Mouse (Mus musculus) NIH3T3 (cell line): ENCODE data around the gene Gtf2ird1.

ENCODE experiments used
- DNase-seq: peaks from one replicate; pipeline ENCODE4 v3.0.0-alpha.2; 2012; ENCODE audit warnings: low read depth

The Gtf2ird1 gene

DNA sequence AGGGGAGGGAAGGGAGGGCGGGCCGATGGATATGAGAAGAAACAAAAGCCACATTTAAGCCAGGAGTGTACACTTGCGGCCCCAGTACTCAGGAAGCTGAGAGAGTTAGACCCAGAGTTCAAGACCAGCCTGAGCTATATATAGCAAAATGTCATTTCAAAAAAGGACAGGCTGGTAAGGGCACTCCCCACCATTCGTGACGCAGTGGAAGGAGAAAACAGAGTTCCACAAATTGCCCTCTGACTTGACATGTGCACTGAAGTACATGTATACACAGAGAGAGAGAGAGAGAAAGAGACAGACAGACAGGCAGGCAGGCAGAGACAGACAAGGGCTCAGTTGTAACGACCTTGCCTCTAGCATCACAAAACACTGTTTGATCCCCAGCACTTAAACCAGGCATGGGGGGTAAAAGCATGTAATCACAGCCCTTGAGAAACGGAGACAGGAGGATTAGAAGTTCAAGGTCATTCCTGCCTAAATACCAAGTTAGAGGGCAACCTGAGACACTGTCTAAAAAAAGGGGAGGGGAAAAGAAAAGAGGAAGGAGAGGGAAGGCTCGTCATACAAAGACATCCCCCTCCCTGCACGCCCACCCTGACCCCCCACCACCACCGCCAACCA, 11.2 kb downstream of the Gtf2ird1 start:
- no peak for DNase-seq

DNA sequence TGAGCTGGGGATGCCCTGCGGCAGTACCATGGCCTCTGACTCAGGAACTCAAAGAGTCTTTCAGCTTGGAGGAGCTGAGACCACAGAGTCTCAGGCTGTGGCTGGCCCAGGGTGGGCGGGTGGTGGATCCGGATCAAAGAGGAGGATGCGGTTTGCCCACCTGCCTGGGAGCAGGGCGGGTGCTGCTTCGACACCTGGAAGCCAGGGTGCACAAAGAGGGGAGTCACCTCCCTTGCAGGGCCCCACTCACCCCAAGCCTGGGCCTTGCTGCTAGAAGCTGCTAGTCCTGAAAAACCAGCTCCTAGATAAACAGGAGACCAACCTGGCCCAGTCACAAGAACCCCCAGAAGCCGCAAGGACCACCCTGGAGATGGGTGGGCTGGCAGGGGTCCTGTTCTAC, 12.0 kb downstream of the Gtf2ird1 start:
- no peak for DNase-seq

DNA sequence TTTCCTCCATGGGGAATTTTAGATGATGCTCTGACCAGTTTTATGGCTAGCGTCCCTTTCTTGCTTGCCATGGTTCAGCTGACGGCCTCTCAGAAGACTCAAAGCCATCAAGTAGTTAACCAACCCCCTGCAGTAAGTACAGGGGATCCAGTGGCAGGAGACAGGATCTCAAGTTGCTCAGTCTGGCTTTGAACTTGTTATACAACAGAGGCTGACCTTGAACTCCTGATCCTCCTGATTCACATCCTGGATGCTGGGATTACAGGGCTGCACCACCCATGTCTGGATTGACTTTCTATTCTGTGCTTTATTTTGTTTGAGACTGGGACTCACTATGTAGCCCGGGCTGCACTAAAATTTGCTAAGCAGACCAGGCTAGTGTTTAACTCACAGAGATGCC, 14.4 kb downstream of the Gtf2ird1 start:
- no peak for DNase-seq

DNA sequence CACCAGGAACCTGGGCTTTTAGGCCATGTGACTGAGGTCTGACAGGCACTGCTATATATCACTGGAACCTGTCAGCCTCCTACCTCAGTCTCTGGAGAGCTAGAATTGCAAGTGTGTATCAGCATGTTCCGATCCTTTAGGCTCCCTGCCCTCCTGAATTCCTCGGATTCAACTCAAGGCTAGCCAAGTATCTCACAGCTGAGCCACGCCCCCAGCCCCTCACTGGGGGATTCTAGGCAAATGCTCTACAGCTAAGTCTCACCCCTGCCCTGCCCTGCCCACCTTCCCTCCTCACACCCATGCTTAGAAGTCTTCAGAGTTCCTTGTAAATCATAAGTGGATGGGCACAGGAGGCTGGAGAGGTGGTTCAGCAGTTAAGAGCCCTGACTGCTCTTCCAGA, 15.4 kb downstream of the Gtf2ird1 start:
- DNase-seq: no peak

DNA sequence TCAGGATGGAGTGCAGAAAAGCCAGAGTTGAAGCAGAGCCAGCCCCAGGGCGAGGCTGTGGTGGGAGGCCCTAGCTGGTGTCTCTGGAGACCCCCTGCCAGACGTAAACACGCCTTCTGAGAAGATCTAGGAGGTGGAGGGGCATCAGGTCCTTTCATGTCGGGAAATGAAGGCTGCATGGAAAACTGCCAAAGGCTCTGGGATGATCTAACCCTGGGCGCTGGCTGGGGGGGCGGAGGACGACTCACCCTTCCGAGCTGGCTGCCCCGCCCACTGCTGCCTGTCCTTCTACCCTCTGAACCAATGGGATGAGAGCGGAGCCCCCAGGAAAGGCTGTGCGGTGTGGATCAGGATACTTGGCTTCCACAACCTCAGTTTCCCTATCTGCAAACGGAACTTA, 16.4 kb downstream of the Gtf2ird1 start:
- peak; percentile 83 for DNase-seq

DNA sequence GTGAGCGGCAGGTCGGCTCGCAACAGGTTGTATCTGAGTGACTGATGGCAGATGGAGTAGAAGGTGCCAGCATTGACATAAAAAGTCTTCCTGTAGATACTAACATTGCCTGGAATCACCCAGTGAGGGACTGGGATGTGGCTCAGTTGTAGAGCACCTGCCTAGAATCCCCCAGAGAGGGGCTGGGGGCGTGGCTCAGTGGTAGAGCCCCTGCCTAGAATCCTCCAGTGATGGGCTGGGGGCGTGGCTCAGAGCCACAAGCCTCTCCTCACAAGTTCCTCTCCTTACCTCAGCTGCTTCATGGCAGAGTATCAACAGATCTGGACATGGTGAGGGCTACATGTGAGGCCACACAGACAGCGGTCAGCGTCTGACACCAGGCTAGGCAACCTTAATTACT, 17.0 kb downstream of the Gtf2ird1 start:
- DNase-seq: no peak

DNA sequence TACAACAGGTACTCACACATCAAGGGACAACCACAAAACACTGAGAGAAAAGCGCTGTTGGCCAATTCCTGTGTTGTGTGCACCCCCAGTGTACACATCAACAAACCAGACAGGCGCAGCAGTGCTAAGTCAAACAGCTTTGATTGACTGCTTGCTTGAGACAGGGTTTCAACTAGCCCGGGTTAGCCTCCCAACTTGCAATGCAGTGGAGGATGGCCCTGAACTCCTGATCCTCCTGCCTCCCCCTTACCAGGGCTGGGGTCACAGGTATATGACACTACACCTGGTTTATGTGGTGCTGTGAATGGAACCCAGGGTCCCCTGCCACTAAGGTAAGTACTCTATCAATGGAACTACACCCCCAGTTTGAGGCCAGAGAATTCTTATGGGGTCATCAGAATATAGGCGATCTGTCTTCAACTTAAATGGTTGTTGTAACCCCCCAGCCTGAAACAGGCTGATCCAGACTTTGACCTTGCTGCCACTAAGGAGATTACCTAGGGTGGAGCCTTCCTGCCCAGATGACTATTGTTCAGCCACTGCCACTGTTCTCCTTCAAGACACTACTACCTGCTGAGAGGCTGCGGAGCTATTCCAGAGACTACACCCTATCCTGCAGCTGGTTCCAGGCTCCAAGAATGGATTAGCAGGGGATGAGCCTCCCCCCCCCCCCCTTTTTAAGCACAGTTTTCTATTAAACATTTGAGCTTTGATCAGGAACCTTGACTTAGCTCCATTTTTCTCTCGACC, 17.7 kb downstream of the Gtf2ird1 start:
- DNase-seq: no peak

DNA sequence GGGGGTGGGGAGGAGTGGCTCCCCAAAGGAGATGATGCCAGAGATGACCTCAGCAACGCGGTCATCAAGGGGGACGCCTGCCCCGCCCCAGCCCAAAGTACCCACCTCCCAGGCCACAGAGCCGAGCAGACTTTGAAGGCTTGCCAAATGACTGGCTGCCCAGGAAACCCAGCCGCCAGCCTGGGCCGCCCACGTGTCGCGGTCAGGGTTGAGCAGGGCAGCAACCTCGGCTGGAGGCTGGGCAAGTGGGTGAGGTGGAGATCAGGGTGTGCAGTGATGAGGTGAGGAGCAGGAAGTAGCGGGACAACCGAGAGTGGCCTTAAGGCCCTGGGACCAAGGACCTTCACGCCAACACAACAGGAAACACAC, 19.1 kb downstream of the Gtf2ird1 start:
- peak; percentile 23 for DNase-seq

DNA sequence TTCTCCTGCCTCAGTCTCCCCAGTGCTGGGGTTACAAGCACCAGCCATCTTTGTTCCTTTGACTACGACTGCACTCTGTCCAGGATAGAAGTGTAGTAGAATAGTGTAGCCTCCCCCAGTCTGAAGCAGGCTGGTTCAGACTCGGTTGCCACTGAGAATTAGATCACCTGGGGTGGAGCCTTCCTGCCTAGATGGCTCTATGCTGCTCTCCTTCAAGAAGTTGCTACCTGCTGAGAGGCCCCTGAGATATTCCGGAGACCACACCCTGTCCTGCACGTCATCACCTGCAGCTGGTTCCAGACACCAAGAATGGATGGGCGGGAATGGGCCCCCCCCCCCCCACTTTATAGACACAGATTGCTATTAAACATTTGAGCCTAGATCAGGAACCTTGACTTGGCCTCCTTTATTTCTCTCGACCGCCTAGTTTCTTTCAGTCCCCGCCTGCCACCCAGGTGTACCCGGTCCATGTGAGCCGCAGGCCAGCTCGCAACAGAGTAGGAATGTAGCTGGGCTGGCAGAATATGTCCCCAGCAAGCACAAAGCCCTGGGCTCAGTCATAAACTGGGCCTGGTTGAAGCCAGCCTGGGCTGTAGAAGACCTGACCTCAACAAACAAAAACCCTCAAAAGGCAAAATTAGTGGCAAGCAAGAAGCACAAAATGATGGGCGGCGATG, 19.6 kb downstream of the Gtf2ird1 start:
- no peak for DNase-seq

DNA sequence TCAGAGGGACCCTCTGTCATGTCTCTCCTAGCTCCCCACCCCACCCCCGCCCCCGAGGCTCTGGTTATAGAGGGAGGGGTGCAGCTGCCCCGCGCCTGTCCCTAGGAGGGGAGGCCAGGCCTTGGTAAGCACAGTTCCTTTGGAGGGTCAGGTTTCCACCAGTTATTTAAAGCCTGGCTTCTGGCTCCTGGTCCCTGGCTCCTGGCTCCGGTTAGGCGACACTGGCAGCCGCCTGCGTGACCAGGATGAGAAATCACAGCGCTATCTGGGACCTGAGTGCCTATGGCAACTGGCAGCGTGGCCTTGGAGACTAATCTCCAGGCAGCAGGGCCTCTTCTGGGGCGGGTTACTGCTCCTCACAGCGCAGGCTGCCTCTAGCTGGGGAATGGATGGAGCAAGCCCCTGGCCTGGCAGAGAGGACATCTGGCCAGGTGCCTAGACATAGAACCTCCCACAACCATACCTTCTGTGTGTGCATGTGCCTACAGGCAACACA, 20.6 kb downstream of the Gtf2ird1 start:
- peak; percentile 33 for DNase-seq

DNA sequence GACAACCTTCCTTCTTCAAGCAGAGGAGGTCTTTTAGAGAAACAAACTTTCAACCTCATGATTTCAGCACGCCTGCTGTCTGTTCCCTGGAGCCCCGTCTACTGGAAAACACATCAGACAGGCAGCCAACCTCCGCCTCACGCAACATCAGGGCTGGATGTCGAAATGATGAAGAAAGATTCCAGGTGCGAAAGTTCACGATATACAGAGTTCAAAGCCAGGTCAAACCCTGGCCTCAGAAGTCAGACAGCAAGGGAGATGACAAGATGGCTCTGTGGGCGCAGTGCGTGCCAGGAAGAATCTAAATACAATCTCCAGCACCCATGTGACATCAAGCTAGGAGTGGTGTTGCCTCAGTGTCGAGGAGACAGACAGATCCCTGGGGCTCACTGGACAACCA, 23.4 kb downstream of the Gtf2ird1 start:
- peak; percentile 65 for DNase-seq

DNA sequence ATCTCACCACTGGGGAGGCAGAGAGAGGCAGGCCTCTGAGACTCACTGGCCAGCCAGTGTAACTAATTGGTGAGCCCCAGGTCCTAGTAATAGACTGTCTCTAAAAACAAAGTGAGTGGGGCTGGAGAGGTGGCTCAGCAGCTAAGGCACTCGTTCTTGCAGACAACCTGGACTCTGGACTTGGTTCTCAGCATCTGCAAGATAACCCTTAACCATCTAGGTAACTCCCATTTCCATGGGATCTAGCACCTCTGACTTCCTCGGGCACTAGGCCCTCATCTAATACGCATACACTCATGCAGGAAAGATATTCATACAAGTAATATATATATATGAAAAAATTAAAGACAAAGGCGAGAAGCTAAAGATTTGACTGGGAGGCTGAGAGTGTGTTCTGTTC, 26.4 kb downstream of the Gtf2ird1 start:
- DNase-seq: no peak

DNA sequence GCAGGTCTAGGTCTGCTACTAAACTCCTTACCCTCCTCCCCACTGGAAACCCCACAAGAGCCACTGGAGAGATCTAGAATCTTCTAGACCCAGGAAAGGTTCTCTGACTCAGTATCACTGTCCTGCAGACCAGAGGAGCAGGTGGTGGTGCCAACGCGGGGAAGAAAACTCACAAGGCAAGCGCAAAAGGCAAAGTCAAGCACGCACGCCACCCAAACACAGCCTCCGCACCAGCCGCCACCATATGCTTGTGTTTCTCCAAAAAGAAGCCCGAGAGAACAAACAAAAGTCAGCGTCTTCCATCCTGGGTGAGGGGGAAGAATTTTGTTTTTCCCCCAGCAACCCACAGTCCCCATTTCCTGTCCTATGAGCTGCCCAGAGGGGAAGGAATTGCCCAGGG, 28.9 kb downstream of the Gtf2ird1 start:
- no peak for DNase-seq

DNA sequence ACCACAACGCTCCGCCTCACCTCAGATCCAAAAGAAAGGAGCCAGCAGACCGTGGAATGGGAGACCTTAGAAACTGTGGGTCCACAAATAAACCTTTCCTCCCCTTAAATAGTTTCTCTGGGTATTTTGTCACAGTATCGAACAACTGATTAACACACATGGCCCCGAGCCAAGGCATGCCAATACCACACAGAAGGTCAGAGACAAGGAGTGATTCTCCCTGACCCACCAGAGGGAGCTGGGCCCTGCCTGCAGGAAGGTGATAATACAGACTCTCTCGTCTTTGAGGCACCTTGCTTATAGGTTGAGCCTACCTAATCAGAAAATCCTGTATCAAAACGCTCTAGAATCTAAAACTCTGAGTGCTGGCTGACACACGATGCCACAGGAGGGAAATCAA, 30.9 kb downstream of the Gtf2ird1 start:
- no peak for DNase-seq

DNA sequence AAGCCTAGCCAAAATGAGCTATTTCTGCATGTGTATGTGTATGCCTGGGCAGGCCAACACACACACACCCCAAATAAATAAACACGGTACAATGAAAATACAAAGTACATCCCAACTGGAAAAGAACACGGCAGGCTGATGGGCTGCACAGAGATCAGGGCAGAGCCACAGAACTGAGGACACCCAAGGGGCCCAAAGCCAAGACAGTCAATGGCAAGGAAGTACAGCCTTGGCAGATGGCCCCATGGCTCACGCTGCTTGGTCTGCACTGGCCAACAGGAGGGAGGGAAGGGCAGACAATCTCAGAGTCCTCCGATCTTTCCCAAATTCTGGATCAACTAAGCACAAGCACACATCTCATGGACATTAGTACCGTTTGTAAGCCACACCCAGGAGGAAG, 32.6 kb downstream of the Gtf2ird1 start:
- DNase-seq: no peak

DNA sequence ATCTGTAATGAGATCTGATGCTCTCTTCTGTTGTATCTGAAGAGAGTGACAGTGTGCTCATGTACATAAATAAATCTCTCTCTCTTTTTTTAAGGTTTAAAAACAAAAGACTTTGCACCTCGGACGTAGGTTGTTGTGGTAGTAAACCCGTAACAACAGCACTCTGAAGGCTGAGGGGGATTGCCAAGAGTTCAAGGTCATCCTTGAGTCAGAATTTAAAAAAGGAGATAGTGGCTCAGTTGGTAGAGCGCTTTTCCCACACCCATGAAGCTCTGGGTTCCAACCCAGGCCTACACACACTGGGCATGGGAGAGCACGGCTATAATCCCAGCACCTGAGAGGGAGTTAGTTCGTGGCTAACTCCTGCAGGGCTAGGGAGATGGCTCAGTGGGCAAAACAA, 33.1 kb downstream of the Gtf2ird1 start:
- no peak for DNase-seq

DNA sequence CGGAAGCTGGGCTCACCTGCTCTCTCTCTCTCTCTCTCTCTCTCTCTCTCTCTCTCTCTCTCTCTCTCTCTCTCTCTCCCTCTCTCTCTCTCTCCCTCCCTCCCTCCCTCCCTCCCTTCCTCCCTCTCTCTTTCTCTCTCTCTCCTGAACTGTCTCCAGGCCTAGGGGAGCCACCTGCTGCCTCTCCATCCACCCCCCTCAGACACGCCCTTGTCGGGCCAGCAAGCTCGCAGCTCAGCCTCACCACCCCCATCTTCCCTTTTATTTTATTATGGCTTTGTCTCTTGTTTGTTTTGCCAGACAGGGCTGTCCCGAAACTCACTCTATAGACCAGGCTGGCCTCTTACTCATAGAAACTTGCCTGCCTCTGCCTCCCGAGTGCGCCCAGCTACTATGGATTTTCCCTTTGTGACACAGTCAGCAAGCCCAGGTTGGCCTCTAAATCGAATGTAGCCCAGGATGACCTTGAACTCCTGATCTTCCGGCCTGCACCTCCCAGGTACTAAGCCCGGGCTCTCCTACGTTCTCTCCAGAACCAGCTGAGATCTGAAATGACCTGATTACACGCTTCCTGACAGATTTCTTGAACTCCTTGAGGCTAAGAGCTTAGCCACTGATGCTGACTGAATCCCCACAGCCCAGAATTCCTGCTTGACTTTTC, 34.1 kb downstream of the Gtf2ird1 start:
- no peak for DNase-seq

DNA sequence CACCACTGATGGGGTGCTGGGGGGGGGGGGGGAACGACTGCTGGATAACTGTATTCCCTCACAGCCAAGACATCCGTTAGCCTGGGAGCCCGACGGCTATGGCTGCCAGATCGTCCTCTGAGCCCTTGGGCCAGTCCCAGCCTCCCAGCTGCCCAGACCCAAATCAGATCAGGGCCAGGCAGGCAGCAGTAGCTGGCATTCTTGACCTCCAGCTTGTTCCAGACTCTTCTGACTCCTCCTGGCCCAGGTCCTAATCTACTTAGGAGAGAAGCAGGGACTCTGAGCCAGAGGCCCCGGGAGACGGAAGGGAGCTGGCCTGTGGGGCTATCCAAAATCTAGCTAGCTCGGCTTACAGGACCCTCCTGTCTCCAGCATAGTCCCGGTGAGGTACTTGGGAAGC, 35.5 kb downstream of the Gtf2ird1 start:
- DNase-seq: peak; percentile 17

DNA sequence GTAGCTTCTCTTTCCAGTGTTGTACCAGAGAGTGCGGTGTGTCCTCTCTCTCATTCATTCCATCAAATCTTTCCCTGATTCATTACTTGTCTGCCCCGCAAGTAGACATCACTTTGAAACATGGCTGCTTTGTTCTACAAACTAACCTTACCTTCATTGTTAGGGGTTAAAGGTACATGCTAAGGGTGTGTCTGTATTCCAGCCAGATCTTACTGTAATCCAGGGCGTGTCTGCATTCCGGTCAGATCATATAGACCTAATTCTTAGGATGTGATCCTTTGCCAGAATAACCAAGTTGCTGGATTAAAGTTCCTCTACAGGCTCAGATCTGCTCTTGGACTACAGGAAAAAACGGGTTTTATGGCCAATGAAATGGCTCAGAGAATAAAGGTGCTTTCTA, 36.8 kb downstream of the Gtf2ird1 start:
- DNase-seq: no peak

DNA sequence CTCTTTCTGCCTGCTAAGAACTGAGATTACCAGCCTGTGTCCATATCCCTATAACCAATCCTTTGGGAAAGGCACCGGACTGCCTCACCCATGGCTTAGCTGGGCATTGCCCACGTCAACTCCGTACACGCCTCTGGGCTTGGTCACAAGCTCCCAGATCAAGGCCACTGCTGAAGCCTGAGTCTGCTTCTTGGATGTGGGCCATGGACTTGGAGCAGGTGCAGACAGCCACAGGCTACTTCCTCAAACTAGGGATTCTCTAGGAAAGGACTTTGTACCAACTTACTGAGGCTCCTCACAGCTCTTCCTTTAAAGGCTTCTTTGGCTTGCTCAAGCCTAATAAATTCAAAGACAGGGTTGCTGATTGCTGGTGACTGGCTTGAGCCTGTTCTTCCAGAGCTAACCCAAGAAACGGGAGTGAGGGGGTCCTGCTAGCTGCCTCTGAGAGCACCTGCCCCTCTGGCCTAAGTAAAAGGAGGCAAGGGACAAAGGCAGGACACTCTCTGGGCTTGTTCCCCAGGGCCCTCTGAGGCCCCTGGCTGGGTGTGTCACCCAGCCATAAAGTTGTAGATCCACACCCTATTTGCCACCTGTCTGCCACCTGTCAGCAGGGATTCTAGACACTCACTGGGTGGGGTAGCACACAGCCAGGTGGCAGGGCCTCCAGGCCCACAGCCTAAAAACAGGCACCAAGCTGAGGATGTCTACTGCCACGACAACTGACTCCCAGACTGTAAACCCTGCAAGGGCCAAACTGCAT, 38.0 kb downstream of the Gtf2ird1 start:
- no peak for DNase-seq

DNA sequence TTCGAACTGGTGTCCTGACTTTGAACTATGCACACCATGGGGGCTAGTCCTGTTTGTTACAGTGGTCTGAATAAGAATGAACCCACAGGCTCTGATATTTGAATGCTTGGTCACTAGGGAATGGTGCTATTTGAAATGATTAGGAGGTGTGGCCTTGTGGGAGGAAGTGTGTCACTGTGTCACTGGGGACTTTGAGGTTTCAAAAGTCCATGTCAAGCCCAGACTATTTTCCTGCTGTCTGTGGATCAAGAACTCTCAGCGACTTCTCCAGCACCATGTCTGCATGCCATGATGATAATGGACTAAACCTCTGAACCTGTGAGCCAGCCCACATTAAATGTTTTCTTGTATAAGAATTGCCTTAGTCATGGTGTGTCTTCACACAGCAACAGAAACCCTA, 44.2 kb downstream of the Gtf2ird1 start:
- DNase-seq: peak; percentile 19

DNA sequence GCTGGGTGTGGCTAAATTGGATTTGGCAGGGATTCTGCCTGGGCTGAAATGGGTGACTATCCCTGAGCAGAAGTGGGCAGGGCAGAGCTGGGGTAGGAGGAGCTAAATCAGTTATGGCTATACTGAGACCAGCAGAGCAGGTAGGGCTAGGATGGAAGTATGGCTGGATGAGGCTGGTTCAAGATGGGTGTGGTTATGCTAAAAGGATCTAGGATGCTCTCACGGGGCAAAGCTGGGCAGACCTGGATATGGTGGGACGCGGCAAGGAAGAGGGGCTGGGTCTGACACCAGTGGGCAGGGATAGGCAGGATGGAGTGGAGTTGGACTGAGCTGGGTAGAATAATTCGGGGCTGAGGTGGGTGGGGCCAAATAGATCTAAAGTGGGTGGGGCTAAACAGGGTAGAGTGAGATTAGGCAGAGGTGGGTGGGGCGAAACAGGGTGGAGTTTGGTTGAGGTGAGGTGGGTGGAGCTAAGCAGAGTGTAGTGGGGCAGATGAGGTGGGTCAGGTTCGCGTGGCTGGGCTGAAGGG, 46.1 kb downstream of the Gtf2ird1 start:
- no peak for DNase-seq
